Mouse (Mus musculus) limb, embryonic 10.5 days (tissue): ENCODE data around the gene Arhgap6. TPM values are rescaled to one million over a fixed set of nuclear protein-coding genes. Genes with fewer than 3 reads are reported as not detected.

ENCODE experiments used
- DNase-seq: peaks from one replicate; pipeline ENCODE4 v3.0.0-alpha.2; 2017; ENCODE audit warnings: low spot score
- H3K27ac ChIP-seq: fragments of 300-500 bp; sonication (generic); 2 replicates; pipeline ENCODE4 v1.5.1; 2016; ENCODE audit warnings: mild to moderate bottlenecking
- H3K27me3 ChIP-seq: fragments of 300-500 bp; sonication (generic); 2 replicates; pipeline ENCODE4 v1.6.1; 2016; ENCODE audit warnings: low read depth, mild to moderate bottlenecking; ENCODE audit not compliant: poor library complexity, severe bottlenecking
- H3K36me3 ChIP-seq: fragments of 300-500 bp; sonication (generic); 2 replicates; pipeline ENCODE4 v1.6.1; 2016; ENCODE audit warnings: mild to moderate bottlenecking, moderate library complexity
- H3K4me1 ChIP-seq: fragments of 300-500 bp; sonication (generic); 2 replicates; pipeline ENCODE4 v1.6.1; 2016
- H3K4me3 ChIP-seq: fragments of 300-500 bp; sonication (generic); 2 replicates; pipeline ENCODE4 v1.5.1; 2016; ENCODE audit warnings: mild to moderate bottlenecking, moderate library complexity
- H3K9me3 ChIP-seq: fragments of 300-500 bp; sonication (generic); replicated peaks from 2 replicates; pipeline ENCODE4 v1.6.1; 2016; ENCODE audit warnings: mild to moderate bottlenecking
- WGBS: fragments of 180-500 bp; shearing (Covaris S2); methylation state at CpG from one replicate; pipeline ENCODE4 v1.1.7; 2016; 5-methylcytosine and 5-hydroxymethylcytosine counted together
- polyA plus RNA-seq: library from polyadenylated mRNA; unstranded; fragments of >200 nt; fragmentation: Nextera tagmentation; extraction: Ambion mirVana; gene quantifications from 2 replicates; pipeline ENCODE4 v1.2.1, GENCODE M21; 2016

The Arhgap6 gene
- polyA plus RNA-seq, 1 experiment from 2014 or later: 1.2 TPM

- DNase-seq: peak; percentile 59
- Histone ChIP-seq H3K27me3 (peaks cover 94% of the 10 kb centered on the region), H3K36me3 (no peaks in the 10 kb centered on the region), H3K27ac (peak overlapping the region; percentile 14; the same call in 1 of the 2 replicates), H3K9me3 (no peaks in the 10 kb centered on the region), H3K4me3 (peak overlapping the region; percentile 47), H3K4me1 (no peaks in the 10 kb centered on the region)
- 16% methylated on average over 30 of the region's 32 CpGs for WGBS
Observed at GRCm38 (mm10) chrX:169036403-169037296, 241.8 kb downstream of the Arhgap6 start.

- Histone ChIP-seq H3K4me1 (no peaks in the 10 kb centered on the region), H3K9me3 (no peaks in the 10 kb centered on the region), H3K4me3 (no peak overlapping the region), H3K36me3 (no peaks in the 10 kb centered on the region), H3K27ac (no peak overlapping the region), H3K27me3 (peaks cover 95% of the 10 kb centered on the region)
- DNase-seq: no peak
- WGBS: 63% methylated on average over 4 of the region's 4 CpGs
Observed at GRCm38 (mm10) chrX:169037401-169037800, 242.5 kb downstream of the Arhgap6 start.

- no peaks in the 10 kb centered on the region for H3K9me3 ChIP-seq
Observed at GRCm38 (mm10) chrX:169043872-169044271, 249.0 kb downstream of the Arhgap6 start.

GRCm38 (mm10) chrX:169047595-169047994, 252.7 kb downstream of the Arhgap6 start:
- Histone ChIP-seq H3K36me3 (no peaks in the 10 kb centered on the region), H3K9me3 (no peaks in the 10 kb centered on the region), H3K4me1 (no peaks in the 10 kb centered on the region), H3K4me3 (no peak overlapping the region), H3K27ac (no peak overlapping the region), H3K27me3 (peaks cover 57% of the 10 kb centered on the region)
- WGBS: 62% methylated on average over 3 of the region's 3 CpGs
- no peak for DNase-seq

More at GRCm38 (mm10) chrX:169043872-169044271, 249.0 kb downstream of the Arhgap6 start:
- Histone ChIP-seq H3K27me3 (peaks cover 83% of the 10 kb centered on the region), H3K36me3 (no peaks in the 10 kb centered on the region), H3K27ac (no peak overlapping the region), H3K4me3 (no peak overlapping the region), H3K4me1 (no peaks in the 10 kb centered on the region)
- DNase-seq: no peak
- 86% methylated on average over 1 of the region's 1 CpGs for WGBS

GRCm38 (mm10) chrX:169049550-169049949, 254.7 kb downstream of the Arhgap6 start:
- Histone ChIP-seq H3K27ac (no peak overlapping the region), H3K4me1 (no peaks in the 10 kb centered on the region), H3K4me3 (no peak overlapping the region), H3K27me3 (peaks cover 54% of the 10 kb centered on the region), H3K9me3 (no peaks in the 10 kb centered on the region), H3K36me3 (no peaks in the 10 kb centered on the region)
- no peak for DNase-seq

GRCm38 (mm10) chrX:169053907-169054476, 259.1 kb downstream of the Arhgap6 start:
- H3K9me3 ChIP-seq: no peaks in the 10 kb centered on the region
- no peaks in the 10 kb centered on the region for H3K4me1 ChIP-seq
- no peak for DNase-seq
- H3K27me3 ChIP-seq: peaks cover 52% of the 10 kb centered on the region
- H3K4me3 ChIP-seq: no peak overlapping the region
- no peaks in the 10 kb centered on the region for H3K36me3 ChIP-seq
- no peak overlapping the region for H3K27ac ChIP-seq
- WGBS: 49% methylated on average over 5 of the region's 5 CpGs

- DNase-seq: no peak
- H3K36me3 ChIP-seq: no peaks in the 10 kb centered on the region
- no peaks in the 10 kb centered on the region for H3K4me1 ChIP-seq
- H3K9me3 ChIP-seq: no peaks in the 10 kb centered on the region
- peaks cover 88% of the 10 kb centered on the region for H3K27me3 ChIP-seq
- no peak overlapping the region for H3K27ac ChIP-seq
- H3K4me3 ChIP-seq: no peak overlapping the region
Observed at GRCm38 (mm10) chrX:169062555-169062954, 267.7 kb downstream of the Arhgap6 start.

GRCm38 (mm10) chrX:169065298-169065697, 270.4 kb downstream of the Arhgap6 start:
- Histone ChIP-seq H3K9me3 (no peaks in the 10 kb centered on the region), H3K27ac (no peak overlapping the region), H3K4me3 (no peak overlapping the region), H3K27me3 (peaks cover 78% of the 10 kb centered on the region), H3K4me1 (no peaks in the 10 kb centered on the region), H3K36me3 (no peaks in the 10 kb centered on the region)
- 79% methylated on average over 3 of the region's 3 CpGs for WGBS
- DNase-seq: no peak

- WGBS: 77% methylated on average over 1 of the region's 1 CpGs
- peaks cover 80% of the 10 kb centered on the region for H3K27me3 ChIP-seq
- H3K4me3 ChIP-seq: no peak overlapping the region
- no peaks in the 10 kb centered on the region for H3K4me1 ChIP-seq
- no peak for DNase-seq
- H3K27ac ChIP-seq: no peak overlapping the region
- H3K9me3 ChIP-seq: no peaks in the 10 kb centered on the region
- no peaks in the 10 kb centered on the region for H3K36me3 ChIP-seq
Observed at GRCm38 (mm10) chrX:169065922-169066321, 271.0 kb downstream of the Arhgap6 start.

- Histone ChIP-seq H3K4me1 (no peaks in the 10 kb centered on the region), H3K36me3 (no peaks in the 10 kb centered on the region), H3K9me3 (no peaks in the 10 kb centered on the region), H3K27me3 (peaks cover 80% of the 10 kb centered on the region), H3K27ac (no peak overlapping the region), H3K4me3 (no peak overlapping the region)
- DNase-seq: no peak
- 83% methylated on average over 2 of the region's 2 CpGs for WGBS
Observed at GRCm38 (mm10) chrX:169075020-169075419, 280.1 kb downstream of the Arhgap6 start.

GRCm38 (mm10) chrX:169081609-169082008, 286.7 kb downstream of the Arhgap6 start:
- no peak overlapping the region for H3K27ac ChIP-seq
- no peaks in the 10 kb centered on the region for H3K36me3 ChIP-seq
- H3K4me1 ChIP-seq: no peaks in the 10 kb centered on the region
- H3K27me3 ChIP-seq: peaks cover 65% of the 10 kb centered on the region
- H3K4me3 ChIP-seq: no peak overlapping the region
- 89% methylated on average over 3 of the region's 3 CpGs for WGBS
- DNase-seq: no peak
- no peaks in the 10 kb centered on the region for H3K9me3 ChIP-seq

- Histone ChIP-seq H3K27ac (no peak overlapping the region), H3K36me3 (no peaks in the 10 kb centered on the region), H3K9me3 (no peaks in the 10 kb centered on the region), H3K4me1 (no peaks in the 10 kb centered on the region), H3K4me3 (no peak overlapping the region), H3K27me3 (peaks cover 76% of the 10 kb centered on the region)
- peak; percentile 42 for DNase-seq
- WGBS: 14% methylated on average over 5 of the region's 5 CpGs
Observed at GRCm38 (mm10) chrX:169085871-169086270, 291.0 kb downstream of the Arhgap6 start.

GRCm38 (mm10) chrX:169089221-169089620, 294.3 kb downstream of the Arhgap6 start:
- Histone ChIP-seq H3K4me1 (no peaks in the 10 kb centered on the region), H3K27me3 (peaks cover 75% of the 10 kb centered on the region), H3K4me3 (no peak overlapping the region), H3K36me3 (no peaks in the 10 kb centered on the region), H3K27ac (no peak overlapping the region), H3K9me3 (no peaks in the 10 kb centered on the region)
- DNase-seq: no peak
- WGBS: 87% methylated on average over 2 of the region's 2 CpGs
